Mouse (Mus musculus): ENCODE measurements at regions not wholly inside any gene's neighbourhood (a gene's known extent, or its start where the extent isn't known, plus 50 kb on each side); places are given as distances from the start of the nearest gene placed in this dataset.

DNA sequence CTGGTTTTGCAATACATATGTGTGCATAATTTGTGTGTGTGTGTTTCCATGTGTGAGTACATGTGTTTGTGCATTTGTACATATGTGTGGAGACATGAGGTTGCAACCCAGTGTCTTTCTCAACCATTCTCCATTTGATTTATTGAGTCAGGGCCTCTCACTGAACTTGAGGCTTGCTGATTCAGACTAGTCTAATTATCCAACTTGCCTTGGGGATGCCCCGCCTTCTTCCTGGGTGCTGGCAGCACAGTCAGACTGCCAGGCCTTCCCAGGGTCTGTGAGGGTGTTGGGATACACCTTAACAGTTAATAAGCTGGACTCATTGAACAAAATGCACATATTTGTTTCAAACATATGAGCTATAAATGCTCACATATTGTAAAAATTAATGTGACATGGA is 56.1 kb upstream of the Pde7b start:
- no peak for TF ChIP-seq CTCF (IDR thresholded peaks at IDR 0.05; ENCODE audit: extremely low read depth, insufficient read depth, insufficient read length, insufficient replicate concordance)
- no peak for TF ChIP-seq POLR2A (IDR thresholded peaks at IDR 0.05; ENCODE audit: low read depth, low read length)

Measured in spleen, adult 2 months (tissue).